Mouse (Mus musculus) heart, postnatal 0 days (tissue): ENCODE data around the gene Sumf1.

Experiments used
- CTCF ChIP-seq: IDR thresholded peaks from 2 replicates; pipeline ENCODE4 v1.5.1; 2016; ENCODE audit warnings: antibody characterized with exemption, control low read depth, low read depth
- EP300 ChIP-seq: IDR thresholded peaks from 2 replicates; pipeline ENCODE4 v1.6.1; 2016; ENCODE audit warnings: antibody characterized with exemption, low read depth

DNA sequence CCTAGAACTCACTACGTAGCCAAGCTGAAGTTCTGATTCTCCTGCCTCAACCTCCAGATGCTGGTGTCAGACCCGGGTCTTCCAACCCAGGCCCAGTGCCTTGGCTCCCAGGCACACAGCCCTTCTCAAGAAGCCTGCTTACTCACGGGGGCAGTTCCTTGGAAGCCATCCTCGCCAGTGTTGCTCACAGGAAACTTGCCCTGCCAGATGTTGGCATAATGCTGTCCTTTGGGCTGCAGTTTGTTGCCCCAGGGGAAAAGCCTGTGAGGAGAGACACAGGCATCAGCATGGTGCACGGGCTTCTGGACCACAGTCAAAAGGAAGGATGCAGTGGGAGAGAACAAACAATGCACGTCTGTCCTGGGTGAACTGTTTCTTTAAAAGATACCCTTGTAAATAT lies 33.3 kb downstream of the Sumf1 start:
- TF ChIP-seq EP300 (no peak), CTCF (no peak)
